Mouse (Mus musculus) cerebellum, adult 2 months (tissue): ENCODE measurements at regions not wholly inside any gene's neighbourhood (a gene's known extent, or its start where the extent isn't known, plus 50 kb on each side); places are given as distances from the start of the nearest gene placed in this dataset.

Experiments
- DNase-seq, 2 experiments: peaks; one replicate each; pipeline ENCODE4 v3.0.0; 2021
- H3K27ac ChIP-seq: fragments of 200-500 bp; 2 replicates; pipeline ENCODE4 v1.5.1; 2012; ENCODE audit warnings: low read length, control low read depth, inconsistent platforms; ENCODE audit not compliant: insufficient read depth
- H3K27me3 ChIP-seq: fragments of 200-500 bp; 2 replicates; pipeline ENCODE4 v1.6.1; 2012; ENCODE audit warnings: inconsistent platforms, mild to moderate bottlenecking, low read length, moderate library complexity; ENCODE audit not compliant: control insufficient read depth, insufficient read depth
- H3K4me1 ChIP-seq: fragments of 200-500 bp; 2 replicates; pipeline ENCODE4 v1.6.1; 2011; ENCODE audit warnings: low read length; ENCODE audit not compliant: control insufficient read depth, insufficient read depth
- H3K4me3 ChIP-seq: fragments of 200-500 bp; replicated peaks from 2 replicates; pipeline ENCODE3; 2011; ENCODE audit warnings: mild to moderate bottlenecking, low read depth, low read length, control low read depth; ENCODE audit not compliant: insufficient read depth
- CTCF ChIP-seq: fragments of 200-500 bp; IDR thresholded peaks from 2 replicates; pipeline ENCODE4 v1.5.1; 2011; ENCODE audit warnings: low read depth, mild to moderate bottlenecking, control low read depth, low read length, moderate library complexity, borderline replicate concordance; ENCODE audit not compliant: insufficient read depth
- POLR2A ChIP-seq: fragments of 200-500 bp; IDR thresholded peaks from 2 replicates; pipeline ENCODE4 v1.6.1; 2011; ENCODE audit warnings: low read length, control low read depth, borderline replicate concordance; ENCODE audit not compliant: insufficient read depth
- WGBS: fragments of 180-500 bp; shearing (Covaris S2); methylation state at CpG from one replicate; pipeline ENCODE4 v1.1.7; 2018; 5-methylcytosine and 5-hydroxymethylcytosine counted together

- H3K4me1 ChIP-seq, result no peaks in the 10 kb centered on the region
- no peak overlapping the region for H3K4me3 ChIP-seq
- TF ChIP-seq POLR2A (no peak), CTCF (no peak)
- no peak for DNase-seq
- 75% methylated on average over 4 of the region's 4 CpGs for WGBS
- H3K27me3 ChIP-seq, result no peaks in the 10 kb centered on the region
- H3K27ac ChIP-seq, result no peak overlapping the region
Observed at GRCm38 (mm10) chr3:15110037-15110748, 221.9 kb downstream of the Gm9733 start.

GRCm38 (mm10) chr3:15112177-15112838 is 219.8 kb downstream of the Gm9733 start:
- peak in 1 of 2 experiments; percentile 6 for DNase-seq
- WGBS, result 76% methylated on average over 2 of the region's 2 CpGs
- Histone ChIP-seq H3K27me3 (no peaks in the 10 kb centered on the region), H3K27ac (no peak overlapping the region), H3K4me1 (no peaks in the 10 kb centered on the region), H3K4me3 (no peak overlapping the region)
- TF ChIP-seq CTCF, result no peak
- no peak for TF ChIP-seq POLR2A

GRCm38 (mm10) chr3:15118634-15119356 is 213.3 kb downstream of the Gm9733 start:
- Histone ChIP-seq H3K27ac (no peak overlapping the region), H3K4me3 (no peak overlapping the region), H3K27me3 (no peaks in the 10 kb centered on the region), H3K4me1 (no peaks in the 10 kb centered on the region)
- WGBS, result 25% methylated on average over 3 of the region's 3 CpGs
- DNase-seq, result no peak
- TF ChIP-seq POLR2A (no peak), CTCF (no peak)

- DNase-seq, result no peak
- 69% methylated on average over 4 of the region's 4 CpGs for WGBS
- H3K4me1 ChIP-seq, result no peaks in the 10 kb centered on the region
- no peak for TF ChIP-seq CTCF
- no peak for TF ChIP-seq POLR2A
- H3K27me3 ChIP-seq, result no peaks in the 10 kb centered on the region
- H3K4me3 ChIP-seq, result no peak overlapping the region
- H3K27ac ChIP-seq, result no peak overlapping the region
Observed at GRCm38 (mm10) chr3:15126736-15127135, 205.4 kb downstream of the Gm9733 start.

DNA sequence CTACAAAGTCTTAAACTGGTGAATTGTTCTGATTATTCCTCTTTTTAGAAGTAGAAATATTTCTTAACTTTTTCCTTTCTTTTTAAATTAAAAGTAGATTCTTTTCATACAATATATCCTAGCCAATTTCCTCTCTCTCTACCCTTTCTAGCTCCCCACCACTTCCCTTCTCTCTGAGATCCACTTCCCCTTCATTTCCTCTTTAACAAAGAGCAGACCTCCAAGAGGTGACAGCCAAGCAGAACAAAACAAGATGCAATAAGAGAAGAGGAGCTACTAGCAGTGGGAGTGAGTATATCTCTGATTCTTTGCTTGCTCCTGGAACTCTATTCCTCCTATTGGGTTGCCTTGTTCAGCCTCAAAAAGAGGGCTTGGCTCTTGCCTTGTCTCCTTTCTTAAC is 203.7 kb downstream of the Gm9733 start:
- Histone ChIP-seq H3K4me3 (no peak overlapping the region), H3K27ac (no peak overlapping the region), H3K27me3 (no peaks in the 10 kb centered on the region), H3K4me1 (no peaks in the 10 kb centered on the region)
- no peak for TF ChIP-seq POLR2A
- TF ChIP-seq CTCF, result no peak
- DNase-seq, result no peak

- no peak overlapping the region for H3K27ac ChIP-seq
- TF ChIP-seq CTCF (no peak), POLR2A (no peak)
- H3K27me3 ChIP-seq, result no peaks in the 10 kb centered on the region
- H3K4me1 ChIP-seq, result no peaks in the 10 kb centered on the region
- no peak for DNase-seq
- WGBS, result 60% methylated on average over 3 of the region's 3 CpGs
- no peak overlapping the region for H3K4me3 ChIP-seq
Observed at GRCm38 (mm10) chr3:15128960-15129359, 203.1 kb downstream of the Gm9733 start.

- 70% methylated on average over 9 of the region's 9 CpGs for WGBS
- Histone ChIP-seq H3K4me3 (no peak overlapping the region), H3K4me1 (no peaks in the 10 kb centered on the region), H3K27me3 (no peaks in the 10 kb centered on the region), H3K27ac (no peak overlapping the region)
- no peak for DNase-seq
- TF ChIP-seq POLR2A (no peak), CTCF (no peak)
Observed at GRCm38 (mm10) chr3:15129729-15130369, 202.3 kb downstream of the Gm9733 start.
